Mouse (Mus musculus): ENCODE data around the gene Dusp1.

DNA sequence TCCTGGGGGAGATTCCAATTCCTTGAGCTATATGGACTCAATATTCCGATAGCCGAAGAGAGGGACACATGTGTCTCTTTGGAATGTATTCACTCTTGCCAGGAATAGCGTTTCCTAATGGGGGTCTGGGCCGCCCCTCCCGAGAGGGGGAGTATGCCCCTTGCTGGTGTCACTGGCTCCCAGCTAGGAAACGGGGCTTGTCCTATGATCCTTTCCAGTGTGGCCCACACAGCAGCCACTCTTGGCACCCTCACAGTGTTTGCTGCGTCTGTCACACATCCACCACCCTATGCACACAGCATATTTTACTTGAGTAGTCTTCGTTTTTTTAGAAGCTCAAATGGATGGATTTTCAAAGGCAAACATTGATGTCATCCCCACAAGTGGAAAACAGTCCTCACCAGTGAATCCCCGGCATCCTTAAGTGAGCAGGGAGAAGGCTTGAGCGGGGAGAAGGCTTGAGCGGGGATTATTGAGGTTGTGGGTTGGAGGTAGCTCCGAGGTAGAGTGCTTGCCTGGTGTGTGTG is 26.1 kb upstream of the Dusp1 start:
- no peak for TF ChIP-seq CTCF (IDR thresholded peaks at IDR 0.05)
- TF ChIP-seq EP300 (IDR thresholded peaks at IDR 0.05; ENCODE audit: insufficient read depth, low read depth, low read length), result no peak

Data from heart, adult 2 months (tissue).